Mouse (Mus musculus) C2C12 (cell line): ENCODE results near the gene Hoxb4.

ENCODE experiments used
- CTCF ChIP-seq: IDR thresholded peaks from one replicate; pipeline ENCODE4 v1.5.1; 2011; ENCODE audit not compliant: control insufficient read depth, insufficient read depth, insufficient read length
- MAX ChIP-seq: IDR thresholded peaks from one replicate; pipeline ENCODE4 v1.6.1; 2011; ENCODE audit warnings: mild to moderate bottlenecking, control low read depth
- MYOD1 ChIP-seq: IDR thresholded peaks from one replicate; pipeline ENCODE4 v1.6.1; 2011; ENCODE audit warnings: low read depth; ENCODE audit not compliant: control insufficient read depth, insufficient read length
- MYOG ChIP-seq: IDR thresholded peaks from one replicate; pipeline ENCODE4 v1.6.1; 2011; ENCODE audit not compliant: control insufficient read depth, insufficient read length; ENCODE audit errors: extremely low read depth
- USF1 ChIP-seq: IDR thresholded peaks from one replicate; pipeline ENCODE4 v1.6.1; 2011; ENCODE audit warnings: low read depth, mild to moderate bottlenecking, control low read depth, moderate library complexity

DNA sequence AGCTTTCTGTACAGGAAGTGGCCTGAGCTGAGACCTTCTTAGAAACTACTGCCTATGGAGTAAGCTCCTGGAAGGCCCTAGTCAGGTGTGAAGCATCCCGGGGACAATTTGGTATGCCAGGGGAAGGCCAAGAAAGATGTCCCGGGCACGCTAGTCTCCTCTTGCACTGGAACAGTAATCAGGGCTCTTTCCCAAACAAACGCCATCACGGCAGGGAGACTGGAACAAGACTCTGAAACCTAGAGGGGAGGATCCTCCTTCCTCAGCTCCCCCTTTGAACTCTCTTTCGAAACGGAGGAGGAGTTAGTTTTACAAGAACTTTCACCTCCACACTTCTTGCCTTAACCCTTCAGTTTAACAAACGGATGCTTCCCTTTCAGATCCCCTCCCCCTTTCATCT lies 14.0 kb downstream of the Hoxb4 start:
- TF ChIP-seq CTCF, result no peak
- TF ChIP-seq MYOG, result no peak
- no peak for TF ChIP-seq MAX
- TF ChIP-seq MYOD1, result no peak
- TF ChIP-seq USF1, result no peak
